ENCODE assay signal across 9 mouse cellular contexts in the genomic region with DNA sequence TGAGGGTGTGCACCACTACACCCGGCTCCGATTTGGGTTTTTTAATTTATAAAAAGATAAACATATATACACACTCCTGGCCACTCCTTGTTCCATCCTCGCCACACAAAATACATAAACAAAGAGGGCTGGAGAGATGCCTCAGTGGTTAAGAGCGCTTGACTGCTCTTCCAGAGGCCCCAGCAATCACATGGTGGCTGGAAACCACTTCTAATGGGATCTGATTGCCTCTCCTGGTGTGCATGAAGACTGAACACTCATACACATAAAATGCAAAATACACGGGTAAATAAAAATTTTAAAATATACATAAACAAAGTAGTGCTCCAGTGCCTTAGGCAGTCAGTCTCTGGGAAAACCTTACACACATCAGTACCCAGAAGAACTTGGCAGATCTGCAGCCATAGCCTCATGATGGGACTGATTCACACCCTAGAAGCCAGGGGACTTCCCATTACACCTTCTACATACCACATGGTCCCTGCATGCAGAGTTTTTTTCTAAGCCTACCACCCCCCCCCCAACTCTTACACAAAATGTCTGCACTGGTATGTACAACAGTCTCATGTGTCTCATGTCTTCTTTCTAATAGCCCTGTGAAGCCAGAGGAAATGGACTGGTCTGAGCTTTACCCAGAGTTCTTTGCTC. TPM values are rescaled to one million over a fixed set of nuclear protein-coding genes. Genes with fewer than 3 reads are reported as not detected.
A peak's percentile ranks its signal among the peaks of the same experiment; 100 is the strongest.
DNase-seq lines count a peak whose midpoint lies in the region; ATAC-seq and TF ChIP-seq lines count a peak whose summit lies in the region.
"Had no signal": no experiment of that assay in that cellular context is flagged by ENCODE, and none has a peak within 500 bp of the region (broad histone marks: within the 10 kb centered on the region; RNA-seq: fewer than 3 reads in every experiment).

No protein-coding gene starts in this region.

- DNase-seq in kidney, adult 2 months = no peak
- no peak for DNase-seq in kidney, postnatal 10 days
- DNase-seq in MN1 (ENCODE audit: low spot score) = peak; percentile 47
- DNase-seq in cerebellum, adult 11 months = no peak
- no peak for DNase-seq in right cerebral cortex, adult 18-20 months
- no peak for DNase-seq in layer of hippocampus, postnatal 36 days

- no peak for ATAC-seq in hindbrain, embryonic 13.5 days (ENCODE audit: low FRiP score)
- ATAC-seq in midbrain, embryonic 13.5 days = no peak

- TF ChIP-seq CTCF in kidney, adult 2 months (conservative IDR thresholded peaks at IDR 0.05; ENCODE audit: insufficient read depth, insufficient read length, low read depth, low read length) = no peak

- no peaks in the 10 kb centered on the region for H3K27me3 ChIP-seq in kidney, adult 2 months (replicated peaks; ENCODE audit: control insufficient read depth, insufficient read depth, low read length)
- H3K27me3 ChIP-seq in hindbrain, embryonic 13.5 days = peaks cover 36% of the 10 kb centered on the region
- peaks cover 16% of the 10 kb centered on the region for H3K27me3 ChIP-seq in midbrain, embryonic 13.5 days

- peak overlapping the region; percentile 77 for H3K27ac ChIP-seq in kidney, adult 2 months (ENCODE audit: insufficient read depth, low read depth, low read length)
- no peak overlapping the region for H3K27ac ChIP-seq in hindbrain, embryonic 13.5 days
- H3K27ac ChIP-seq in midbrain, embryonic 13.5 days = no peak overlapping the region

- H3K9ac ChIP-seq in hindbrain, embryonic 13.5 days = peak overlapping the region; percentile 81
- peak overlapping the region; percentile 73 for H3K9ac ChIP-seq in midbrain, embryonic 13.5 days (replicated peaks)

- H3K9me3 ChIP-seq in hindbrain, embryonic 13.5 days = no peaks in the 10 kb centered on the region
- no peaks in the 10 kb centered on the region for H3K9me3 ChIP-seq in midbrain, embryonic 13.5 days

- peaks cover 10% of the 10 kb centered on the region; the same call in 1 of the 2 replicates for H3K4me1 ChIP-seq in kidney, adult 2 months (ENCODE audit: control insufficient read depth, insufficient read depth, low read length)
- H3K4me1 ChIP-seq in hindbrain, embryonic 13.5 days (replicated peaks) = peaks cover 22% of the 10 kb centered on the region
- H3K4me1 ChIP-seq in midbrain, embryonic 13.5 days (replicated peaks) = peaks cover 16% of the 10 kb centered on the region

- TF ChIP-seq POLR2A in kidney, adult 2 months (IDR thresholded peaks at IDR 0.05; ENCODE audit: low read depth, low read length) = no peak

- H3K4me3 ChIP-seq in kidney, adult 2 months (ENCODE audit: insufficient read depth, low read depth, low read length) = peak overlapping the region; percentile 92
- peak overlapping the region; percentile 82 for H3K4me3 ChIP-seq in hindbrain, embryonic 13.5 days
- peak overlapping the region; percentile 79 for H3K4me3 ChIP-seq in midbrain, embryonic 13.5 days (replicated peaks)

- H3K36me3 ChIP-seq in kidney, adult 2 months (ENCODE audit: control insufficient read depth, insufficient read depth, low read length) = no peaks in the 10 kb centered on the region
- H3K36me3 ChIP-seq in hindbrain, embryonic 13.5 days = peaks cover 9% of the 10 kb centered on the region
- H3K36me3 ChIP-seq in midbrain, embryonic 13.5 days = peaks cover 9% of the 10 kb centered on the region

- 11% methylated on average over 5 of the region's 5 CpGs for WGBS in kidney, adult 2 months
- WGBS in hindbrain, embryonic 13.5 days = 21% methylated on average over 5 of the region's 5 CpGs
- 23% methylated on average over 5 of the region's 5 CpGs for WGBS in midbrain, embryonic 13.5 days

- H3K4me2 ChIP-seq in hindbrain, embryonic 13.5 days = peak overlapping the region; percentile 98
- H3K4me2 ChIP-seq in midbrain, embryonic 13.5 days (replicated peaks) = peak overlapping the region; percentile 92

RNA-seq across cellular contexts. Expression of a gene that starts 1.3 kb away (rescaled TPM):
- polyA plus RNA-seq in kidney, adult 2 months (2012; rRNA removed) = 2.4 and 3.1 TPM in 2 replicates
- polyA plus RNA-seq in hindbrain, embryonic 13.5 days (2015; fragmentation: Nextera tagmentation; extraction: Ambion mirVana) = 0.12 and 0.28 TPM in 2 replicates
- polyA plus RNA-seq in midbrain, embryonic 13.5 days (2015; fragmentation: Nextera tagmentation; extraction: Ambion mirVana) = 0.11 and 0.18 TPM in 2 replicates
- total RNA-seq in layer of hippocampus, postnatal 36 days (2021) = under 1 TPM; 0.27 to 0.30 TPM
- polyA plus RNA-seq: thymus, postnatal 0 days had no signal

RNA-seq across cellular contexts. Expression of a gene that starts 1.4 kb away (rescaled TPM):
- 24.5 and 27.5 TPM in 2 replicates for polyA plus RNA-seq in kidney, adult 2 months (2012; rRNA removed)
- polyA plus RNA-seq in hindbrain, embryonic 13.5 days (2015; fragmentation: Nextera tagmentation; extraction: Ambion mirVana) = 21.6 and 22.8 TPM in 2 replicates
- 21.1 and 22.0 TPM in 2 replicates for polyA plus RNA-seq in midbrain, embryonic 13.5 days (2015; fragmentation: Nextera tagmentation; extraction: Ambion mirVana)
- total RNA-seq in layer of hippocampus, postnatal 36 days (2021) = 10 to 100 TPM; 12.0 to 12.6 TPM

RNA-seq across cellular contexts. Expression of a gene that starts 5.5 kb away (rescaled TPM):
- polyA plus RNA-seq in kidney, adult 2 months (2012; rRNA removed) = 13.5 and 14.3 TPM in 2 replicates
- 0.23 and 0.27 TPM in 2 replicates for polyA plus RNA-seq in hindbrain, embryonic 13.5 days (2015; fragmentation: Nextera tagmentation; extraction: Ambion mirVana)
- polyA plus RNA-seq in midbrain, embryonic 13.5 days (2015; fragmentation: Nextera tagmentation; extraction: Ambion mirVana) = 0.08 and 0.14 TPM in 2 replicates
- 1 to 10 TPM; 1.6 to 1.7 TPM for total RNA-seq in layer of hippocampus, postnatal 36 days (2021)

RNA-seq across cellular contexts. Expression of a gene that starts 12.0 kb away (rescaled TPM):
- polyA plus RNA-seq in kidney, adult 2 months (2012; rRNA removed) = 54.0 and 58.1 TPM in 2 replicates
- 63.4 and 65.5 TPM in 2 replicates for polyA plus RNA-seq in hindbrain, embryonic 13.5 days (2015; fragmentation: Nextera tagmentation; extraction: Ambion mirVana)
- 63.5 and 63.9 TPM in 2 replicates for polyA plus RNA-seq in midbrain, embryonic 13.5 days (2015; fragmentation: Nextera tagmentation; extraction: Ambion mirVana)
- total RNA-seq in layer of hippocampus, postnatal 36 days (2021) = 10 to 100 TPM; 25.8 to 28.0 TPM

RNA-seq across cellular contexts. Expression of a gene that starts 17.4 kb away (rescaled TPM):
- 13.1 and 15.3 TPM in 2 replicates for polyA plus RNA-seq in kidney, adult 2 months (2012; rRNA removed)
- polyA plus RNA-seq in hindbrain, embryonic 13.5 days (2015; fragmentation: Nextera tagmentation; extraction: Ambion mirVana) = 5.8 and 5.9 TPM in 2 replicates
- polyA plus RNA-seq in midbrain, embryonic 13.5 days (2015; fragmentation: Nextera tagmentation; extraction: Ambion mirVana) = 5.6 and 6.4 TPM in 2 replicates
- 10 to 100 TPM; 21.3 to 21.6 TPM for total RNA-seq in layer of hippocampus, postnatal 36 days (2021)

Comparison
In these comparisons a context has a peak if more than half of its experiments do, and no peak if none do; other contexts are left out.
1. RNA of a gene that starts 5.5 kb away (polyA plus RNA-seq): 13.5 to 14.3 TPM in kidney, adult 2 months; 0.23 to 0.27 TPM in hindbrain, embryonic 13.5 days and 0.08 to 0.14 TPM in midbrain, embryonic 13.5 days; every median in the first group is over 10 times any median in the second.
2. Peak in every context shown above with its lines, with median percentiles within 50 percentile points of each other: H3K4me3 ChIP-seq.